Mouse (Mus musculus): Measurements from ENCODE around the gene Lhfp. TPM values are rescaled to one million over a fixed set of nuclear protein-coding genes. Genes with fewer than 3 reads are reported as not detected.
A peak's percentile ranks its signal among the peaks of the same experiment; 100 is the strongest.
"Not testable (repeated sequence)": the region's sequence is repeated elsewhere in the genome, so short reads cannot be mapped to it uniquely, and the experiment has no call there.

Gene Lhfp
- polyA plus RNA-seq, 1 experiment = 48.2 TPM

- DNase-seq (ENCODE audit: low read depth) = no peak
- TF ChIP-seq POLR2A (IDR thresholded peaks at IDR 0.05; ENCODE audit: borderline replicate concordance, extremely low read depth, insufficient read depth, insufficient read length, poor library complexity, severe bottlenecking) = no peak
- TF ChIP-seq CTCF (IDR thresholded peaks at IDR 0.05; ENCODE audit: borderline replicate concordance, extremely low read depth, insufficient read depth, insufficient read length) = no peak
These were observed 59.5 kb downstream of the Lhfp start for GRCm38 (mm10) chr3:53100803-53101202.

GRCm38 (mm10) chr3:53101711-53102110 is 60.4 kb downstream of the Lhfp start:
- DNase-seq (ENCODE audit: low read depth) = peak; percentile 22
- TF ChIP-seq CTCF (IDR thresholded peaks at IDR 0.05; ENCODE audit: borderline replicate concordance, extremely low read depth, insufficient read depth, insufficient read length) (no peak), POLR2A (IDR thresholded peaks at IDR 0.05; ENCODE audit: borderline replicate concordance, extremely low read depth, insufficient read depth, insufficient read length, poor library complexity, severe bottlenecking) (no peak)

- TF ChIP-seq POLR2A (IDR thresholded peaks at IDR 0.05; ENCODE audit: borderline replicate concordance, extremely low read depth, insufficient read depth, insufficient read length, poor library complexity, severe bottlenecking) (no peak), CTCF (IDR thresholded peaks at IDR 0.05; ENCODE audit: borderline replicate concordance, extremely low read depth, insufficient read depth, insufficient read length) (no peak)
- DNase-seq (ENCODE audit: low read depth) = peak; percentile 38
These were observed 60.9 kb downstream of the Lhfp start for GRCm38 (mm10) chr3:53102131-53102756.

- TF ChIP-seq POLR2A (IDR thresholded peaks at IDR 0.05; ENCODE audit: borderline replicate concordance, extremely low read depth, insufficient read depth, insufficient read length, poor library complexity, severe bottlenecking) = no peak
- TF ChIP-seq CTCF (IDR thresholded peaks at IDR 0.05; ENCODE audit: borderline replicate concordance, extremely low read depth, insufficient read depth, insufficient read length) = no peak
- DNase-seq (ENCODE audit: low read depth) = peak; percentile 57
These were observed 61.4 kb downstream of the Lhfp start for GRCm38 (mm10) chr3:53102757-53103153.

- peak; percentile 66 for DNase-seq (ENCODE audit: low read depth)
- TF ChIP-seq CTCF (IDR thresholded peaks at IDR 0.05; ENCODE audit: borderline replicate concordance, extremely low read depth, insufficient read depth, insufficient read length) = no peak
- TF ChIP-seq POLR2A (IDR thresholded peaks at IDR 0.05; ENCODE audit: borderline replicate concordance, extremely low read depth, insufficient read depth, insufficient read length, poor library complexity, severe bottlenecking) = no peak
These were observed 67.5 kb downstream of the Lhfp start for GRCm38 (mm10) chr3:53108594-53109373.

- TF ChIP-seq CTCF (IDR thresholded peaks at IDR 0.05; ENCODE audit: borderline replicate concordance, extremely low read depth, insufficient read depth, insufficient read length) (no peak), POLR2A (IDR thresholded peaks at IDR 0.05; ENCODE audit: borderline replicate concordance, extremely low read depth, insufficient read depth, insufficient read length, poor library complexity, severe bottlenecking) (no peak)
- DNase-seq (ENCODE audit: low read depth) = no peak
These were observed 68.6 kb downstream of the Lhfp start for GRCm38 (mm10) chr3:53109879-53110278.

- TF ChIP-seq CTCF (IDR thresholded peaks at IDR 0.05; ENCODE audit: borderline replicate concordance, extremely low read depth, insufficient read depth, insufficient read length) (peak; percentile 28; the same call in 1 of the 2 replicates), POLR2A (IDR thresholded peaks at IDR 0.05; ENCODE audit: borderline replicate concordance, extremely low read depth, insufficient read depth, insufficient read length, poor library complexity, severe bottlenecking) (no peak)
- DNase-seq (ENCODE audit: low read depth) = no peak
These were observed 70.7 kb downstream of the Lhfp start for GRCm38 (mm10) chr3:53112048-53112447.

GRCm38 (mm10) chr3:53118755-53119154 is 77.4 kb downstream of the Lhfp start:
- not testable (repeated sequence) for DNase-seq (ENCODE audit: low read depth)

- no peak for TF ChIP-seq CTCF (IDR thresholded peaks at IDR 0.05; ENCODE audit: borderline replicate concordance, extremely low read depth, insufficient read depth, insufficient read length)
- no peak for TF ChIP-seq POLR2A (IDR thresholded peaks at IDR 0.05; ENCODE audit: borderline replicate concordance, extremely low read depth, insufficient read depth, insufficient read length, poor library complexity, severe bottlenecking)
- DNase-seq (ENCODE audit: low read depth) = no peak
These were observed 78.7 kb downstream of the Lhfp start for GRCm38 (mm10) chr3:53119978-53120377.

- TF ChIP-seq POLR2A (IDR thresholded peaks at IDR 0.05; ENCODE audit: borderline replicate concordance, extremely low read depth, insufficient read depth, insufficient read length, poor library complexity, severe bottlenecking) = no peak
- TF ChIP-seq CTCF (IDR thresholded peaks at IDR 0.05; ENCODE audit: borderline replicate concordance, extremely low read depth, insufficient read depth, insufficient read length) = no peak
- DNase-seq (ENCODE audit: low read depth) = no peak
These were observed 84.2 kb downstream of the Lhfp start for GRCm38 (mm10) chr3:53125495-53125894.

- TF ChIP-seq CTCF (IDR thresholded peaks at IDR 0.05; ENCODE audit: borderline replicate concordance, extremely low read depth, insufficient read depth, insufficient read length) (no peak), POLR2A (IDR thresholded peaks at IDR 0.05; ENCODE audit: borderline replicate concordance, extremely low read depth, insufficient read depth, insufficient read length, poor library complexity, severe bottlenecking) (no peak)
These were observed 97.5 kb downstream of the Lhfp start for GRCm38 (mm10) chr3:53138785-53139184.

GRCm38 (mm10) chr3:53139205-53139604 is 97.9 kb downstream of the Lhfp start:
- no peak for TF ChIP-seq CTCF (IDR thresholded peaks at IDR 0.05; ENCODE audit: borderline replicate concordance, extremely low read depth, insufficient read depth, insufficient read length)
- no peak for TF ChIP-seq POLR2A (IDR thresholded peaks at IDR 0.05; ENCODE audit: borderline replicate concordance, extremely low read depth, insufficient read depth, insufficient read length, poor library complexity, severe bottlenecking)
- no peak for DNase-seq (ENCODE audit: low read depth)

More at GRCm38 (mm10) chr3:53138785-53139184, 97.5 kb downstream of the Lhfp start:
- no peak for DNase-seq (ENCODE audit: low read depth)

Data from brain, embryonic 14.5 days (tissue).